Mouse (Mus musculus) forebrain, embryonic 16.5 days (tissue): Measurements from ENCODE around the gene Gm21440. TPM values are rescaled to one million over a fixed set of nuclear protein-coding genes. Genes with fewer than 3 reads are reported as not detected.
"Not testable (repeated sequence)": the region's sequence is repeated elsewhere in the genome, so short reads cannot be mapped to it uniquely, and the experiment has no call there.

Experiments used
- ATAC-seq: fragments of 200-750 bp; cut with Nextera tagmentation; 2 replicates; pipeline ENCODE4 v1.8.0; 2017; ENCODE audit warnings: mild to moderate bottlenecking, moderate library complexity
- H3K27ac ChIP-seq: fragments of 300-500 bp; sonication (generic); 2 replicates; pipeline ENCODE4 v1.5.1; 2014; ENCODE audit warnings: low read length, control low read depth
- H3K27me3 ChIP-seq: fragments of 300-500 bp; sonication (generic); replicated peaks from 2 replicates; pipeline ENCODE4 v1.6.1; 2014; ENCODE audit warnings: low read length; ENCODE audit not compliant: control insufficient read depth, insufficient read depth
- H3K36me3 ChIP-seq: fragments of 300-500 bp; sonication (generic); 2 replicates; pipeline ENCODE4 v1.6.1; 2014; ENCODE audit not compliant: control insufficient read depth, insufficient read depth
- H3K4me1 ChIP-seq: fragments of 300-500 bp; sonication (generic); replicated peaks from 2 replicates; pipeline ENCODE4 v1.6.1; 2014; ENCODE audit warnings: low read length; ENCODE audit not compliant: control insufficient read depth, insufficient read depth
- H3K4me2 ChIP-seq: fragments of 300-500 bp; sonication (generic); 2 replicates; pipeline ENCODE4 v1.6.1; 2014; ENCODE audit warnings: mild to moderate bottlenecking, low read length, control low read depth
- H3K4me3 ChIP-seq: fragments of 300-500 bp; sonication (generic); replicated peaks from 2 replicates; pipeline ENCODE4 v1.5.1; 2014; ENCODE audit warnings: mild to moderate bottlenecking, low read length, control low read depth
- H3K9ac ChIP-seq: fragments of 300-500 bp; sonication (generic); replicated peaks from 2 replicates; pipeline ENCODE4 v1.6.1; 2014; ENCODE audit warnings: low read depth, low read length, control low read depth
- H3K9me3 ChIP-seq: fragments of 300-500 bp; sonication (generic); 2 replicates; pipeline ENCODE4 v1.6.1; 2016; ENCODE audit warnings: low read length; ENCODE audit not compliant: control insufficient read depth
- WGBS: fragments of 180-500 bp; shearing (Covaris S2); extraction: QIAGEN DNeasy Blood & Tissue Kit; methylation state at CpG from one replicate; pipeline ENCODE4 v1.1.7; 2014; 5-methylcytosine and 5-hydroxymethylcytosine counted together
- polyA plus RNA-seq: library from polyadenylated mRNA; unstranded; fragments of >200 nt; fragmentation: Nextera tagmentation; extraction: Ambion mirVana; gene quantifications from 2 replicates; pipeline ENCODE4 v1.2.1, GENCODE M21; 2015

The Gm21440 gene
- polyA plus RNA-seq = not detected in 2 replicates

- H3K36me3 ChIP-seq, H3K27me3 ChIP-seq, H3K9ac ChIP-seq, H3K4me3 ChIP-seq, H3K4me2 ChIP-seq, ATAC-seq, H3K4me1 ChIP-seq, H3K27ac ChIP-seq, H3K9me3 ChIP-seq: not testable (repeated sequence)
These were observed at the start of gene Gm21440, which contains the start of gene Gm21454 for GRCm38 (mm10) chrY:13252091-13252490. Gm21440 (plus strand) TSS chrY:13252391. Gm21454 (plus strand) TSS chrY:13252442.

GRCm38 (mm10) chrY:13223828-13224227, 28.4 kb upstream of the Gm21440 start, which contains the start of gene Gm21828:
Gm21828 (minus strand) TSS chrY:13223928.
- not testable (repeated sequence) for H3K36me3 ChIP-seq, H3K9ac ChIP-seq, H3K4me1 ChIP-seq, H3K27ac ChIP-seq, H3K27me3 ChIP-seq, H3K4me3 ChIP-seq, H3K9me3 ChIP-seq, H3K4me2 ChIP-seq, ATAC-seq
- WGBS = no CpG with 5 or more reads among the region's 3 CpGs

Other genes starting within 250 kb of the Gm21440 start
- gene Gm20807, start 209.5 kb upstream of the Gm21440 start, polyA plus RNA-seq = not detected in 2 replicates
- not detected in 2 replicates for gene Gm21891, start 118.9 kb upstream of the Gm21440 start, polyA plus RNA-seq
- not detected in 2 replicates for gene Gm21425, start 90.4 kb upstream of the Gm21440 start, polyA plus RNA-seq
- gene Gm21828, start 28.5 kb upstream of the Gm21440 start, polyA plus RNA-seq = not detected in 2 replicates
- not detected in 2 replicates for gene Gm21454, start 51 bp downstream of the Gm21440 start, polyA plus RNA-seq
- not detected in 2 replicates for gene Gm21725, start 96.7 kb downstream of the Gm21440 start, polyA plus RNA-seq
- not detected in 2 replicates for gene Gm21866, start 213.2 kb downstream of the Gm21440 start, polyA plus RNA-seq
- gene Gm20773, start 241.6 kb downstream of the Gm21440 start, polyA plus RNA-seq = not detected in 2 replicates